Mouse (Mus musculus): Measurements from ENCODE around the gene Ipo9.

Gene Ipo9

GRCm38 (mm10) chr1:135367595-135367994 is 62.7 kb downstream of the Ipo9 start:
- DNase-seq (ENCODE audit: low spot score), result no peak

GRCm38 (mm10) chr1:135367005-135367404 is 63.3 kb downstream of the Ipo9 start:
- no peak for DNase-seq (ENCODE audit: low spot score)

- DNase-seq (ENCODE audit: low spot score), result no peak
These were observed 63.9 kb downstream of the Ipo9 start for GRCm38 (mm10) chr1:135366380-135366779.

- DNase-seq (ENCODE audit: low spot score), result no peak
These were observed 66.9 kb downstream of the Ipo9 start for GRCm38 (mm10) chr1:135363446-135363845.

- no peak for DNase-seq (ENCODE audit: low spot score)
These were observed 68.2 kb downstream of the Ipo9 start for GRCm38 (mm10) chr1:135362115-135362514.

- DNase-seq (ENCODE audit: low spot score), result no peak
These were observed 68.8 kb downstream of the Ipo9 start for GRCm38 (mm10) chr1:135361491-135361890.

GRCm38 (mm10) chr1:135359071-135359470 is 71.2 kb downstream of the Ipo9 start:
- DNase-seq (ENCODE audit: low spot score), result no peak

- no peak for DNase-seq (ENCODE audit: low spot score)
These were observed 78.3 kb downstream of the Ipo9 start for GRCm38 (mm10) chr1:135351953-135352352.

- no peak for DNase-seq (ENCODE audit: low spot score)
These were observed 82.7 kb downstream of the Ipo9 start for GRCm38 (mm10) chr1:135347498-135348169.

GRCm38 (mm10) chr1:135346891-135347290 is 83.4 kb downstream of the Ipo9 start:
- no peak for DNase-seq (ENCODE audit: low spot score)

GRCm38 (mm10) chr1:135344026-135344425 is 86.3 kb downstream of the Ipo9 start:
- DNase-seq (ENCODE audit: low spot score), result no peak

GRCm38 (mm10) chr1:135341947-135342346 is 88.4 kb downstream of the Ipo9 start:
- DNase-seq (ENCODE audit: low spot score), result no peak

Data from left cerebral cortex, adult 11 months (tissue).